Mouse (Mus musculus) hindbrain, embryonic 15.5 days (tissue): ENCODE results near the gene Foxp1. TPM values are rescaled to one million over a fixed set of nuclear protein-coding genes. Genes with fewer than 3 reads are reported as not detected.

ENCODE experiments used
- ATAC-seq: fragments of 200-750 bp; cut with Nextera tagmentation; 2 replicates; pipeline ENCODE4 v1.8.0; 2017; ENCODE audit warnings: low read depth, moderate number of reproducible peaks, moderate TSS enrichment; ENCODE audit not compliant: low FRiP score
- H3K27ac ChIP-seq: fragments of 300-500 bp; sonication (generic); replicated peaks from 2 replicates; pipeline ENCODE4 v1.5.1; 2015; ENCODE audit warnings: mild to moderate bottlenecking, inconsistent platforms
- H3K27me3 ChIP-seq: fragments of 300-500 bp; sonication (generic); 2 replicates; pipeline ENCODE4 v1.6.1; 2015; ENCODE audit warnings: control low read depth, inconsistent platforms
- H3K36me3 ChIP-seq: fragments of 300-500 bp; sonication (generic); 2 replicates; pipeline ENCODE4 v1.6.1; 2015; ENCODE audit warnings: control low read depth, inconsistent platforms
- H3K4me1 ChIP-seq: fragments of 300-500 bp; sonication (generic); replicated peaks from 2 replicates; pipeline ENCODE4 v1.6.1; 2015; ENCODE audit warnings: control low read depth, inconsistent platforms
- H3K4me2 ChIP-seq: fragments of 300-500 bp; sonication (generic); 2 replicates; pipeline ENCODE4 v1.6.1; 2015; ENCODE audit warnings: moderate library complexity, mild to moderate bottlenecking, inconsistent platforms
- H3K4me3 ChIP-seq: fragments of 300-500 bp; sonication (generic); 2 replicates; pipeline ENCODE4 v1.5.1; 2015; ENCODE audit warnings: mild to moderate bottlenecking, inconsistent platforms
- H3K9ac ChIP-seq: fragments of 300-500 bp; sonication (generic); 2 replicates; pipeline ENCODE4 v1.6.1; 2015; ENCODE audit warnings: inconsistent platforms
- H3K9me3 ChIP-seq: fragments of 300-500 bp; sonication (generic); 2 replicates; pipeline ENCODE4 v1.6.1; 2016; ENCODE audit warnings: control low read depth, inconsistent platforms
- WGBS: fragments of 180-500 bp; shearing (Covaris S2); methylation state at CpG from one replicate; pipeline ENCODE4 v1.1.7; 2015; 5-methylcytosine and 5-hydroxymethylcytosine counted together
- polyA plus RNA-seq: library from polyadenylated mRNA; unstranded; fragments of >200 nt; fragmentation: Nextera tagmentation; extraction: Ambion mirVana; gene quantifications from 2 replicates; pipeline ENCODE4 v1.2.1, GENCODE M21; 2015

Gene Foxp1
- polyA plus RNA-seq, 1 experiment from 2014 or later: 74.2 TPM

DNA sequence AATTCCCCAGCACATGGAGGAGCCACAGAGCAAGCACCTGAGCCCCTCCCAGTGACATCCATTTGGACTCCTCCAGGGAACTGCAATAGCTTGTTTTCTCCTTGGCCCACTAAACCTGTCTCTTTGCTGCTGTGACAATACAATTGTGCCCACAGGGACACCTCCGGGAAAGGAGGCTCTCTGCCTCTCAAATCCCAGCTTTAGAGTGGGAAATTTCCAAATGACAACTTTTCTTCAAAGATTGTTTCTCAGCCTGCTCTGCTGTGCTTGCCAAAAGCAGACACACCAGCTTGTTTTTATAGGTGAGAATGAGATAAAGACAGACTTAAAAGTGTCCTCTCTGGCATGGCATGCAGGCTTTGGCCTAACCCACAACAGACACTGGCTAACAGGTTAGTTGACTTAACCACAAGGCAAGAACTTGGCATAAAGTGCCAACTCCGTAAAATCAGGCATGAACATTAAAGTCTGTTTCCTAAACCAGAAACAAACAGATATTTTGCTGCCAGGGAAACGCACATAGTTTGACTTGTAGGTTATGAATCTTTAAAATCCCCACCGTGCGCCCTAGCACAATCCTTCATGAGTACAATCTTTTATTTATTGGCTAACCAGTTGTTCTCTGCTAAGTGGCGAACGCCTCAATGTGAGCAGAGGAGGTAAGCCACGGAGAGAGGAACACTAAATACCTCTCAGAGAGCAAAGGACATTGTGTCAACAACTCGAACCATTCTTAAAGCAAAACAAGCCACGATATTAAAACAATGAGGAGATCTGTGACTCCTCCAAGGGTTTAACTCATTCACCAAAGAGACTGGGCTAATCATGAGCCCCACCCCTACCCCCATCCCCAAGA, 379.4 kb downstream of the Foxp1 start:
- H3K4me1 ChIP-seq: no peaks in the 10 kb centered on the region
- H3K27ac ChIP-seq: no peak overlapping the region
- H3K4me3 ChIP-seq: no peak overlapping the region
- no peak overlapping the region for H3K9ac ChIP-seq
- no peaks in the 10 kb centered on the region for H3K36me3 ChIP-seq
- 70% methylated on average over 10 of the region's 10 CpGs for WGBS
- no peaks in the 10 kb centered on the region for H3K9me3 ChIP-seq
- no peak overlapping the region for H3K4me2 ChIP-seq
- no peak for ATAC-seq
- H3K27me3 ChIP-seq: no peaks in the 10 kb centered on the region

DNA sequence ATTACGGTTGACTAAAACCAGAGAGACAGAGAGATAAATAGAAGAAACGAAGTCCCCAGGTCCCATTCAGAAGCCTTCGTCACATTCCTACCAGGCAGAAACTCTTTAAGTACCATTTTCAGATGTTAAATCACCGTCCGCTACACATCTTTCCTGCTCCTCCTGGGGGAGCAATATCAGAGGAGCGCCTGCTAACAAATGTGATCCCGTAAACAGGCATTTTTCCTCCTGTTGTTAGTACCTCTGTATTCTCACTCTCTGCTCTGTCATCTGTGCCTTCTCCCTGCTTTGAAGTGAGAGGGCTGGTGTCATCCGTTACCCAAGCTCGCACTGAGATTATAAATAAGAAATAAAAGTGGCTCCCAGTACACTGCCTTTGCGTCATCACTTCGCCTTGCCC, 384.5 kb downstream of the Foxp1 start:
- Histone ChIP-seq H3K4me1 (peaks cover 16% of the 10 kb centered on the region), H3K27me3 (no peaks in the 10 kb centered on the region), H3K4me3 (no peak overlapping the region), H3K4me2 (no peak overlapping the region), H3K36me3 (no peaks in the 10 kb centered on the region), H3K9ac (no peak overlapping the region), H3K9me3 (no peaks in the 10 kb centered on the region), H3K27ac (no peak overlapping the region)
- no peak for ATAC-seq
- WGBS: 52% methylated on average over 11 of the region's 11 CpGs

DNA sequence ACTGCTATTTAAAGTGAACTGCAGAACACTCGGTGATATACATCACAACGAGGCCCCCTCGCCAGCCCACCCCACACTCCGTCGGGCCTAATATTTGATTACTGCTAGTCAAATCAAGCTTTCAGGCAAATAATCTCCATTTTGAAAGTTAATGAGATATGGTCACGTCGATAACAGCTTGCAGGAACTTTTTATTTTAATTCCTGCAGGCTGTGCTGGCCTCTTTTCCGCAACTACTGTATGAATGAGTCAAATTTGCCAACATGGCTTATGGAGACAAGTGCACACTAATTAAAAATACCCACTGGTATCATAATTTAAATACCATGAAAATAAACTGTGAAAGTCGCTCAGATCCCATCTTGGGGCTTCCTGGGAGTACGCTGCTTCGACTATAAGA, 385.4 kb downstream of the Foxp1 start:
- Histone ChIP-seq H3K4me1 (peaks cover 16% of the 10 kb centered on the region), H3K9ac (no peak overlapping the region), H3K36me3 (no peaks in the 10 kb centered on the region), H3K27ac (no peak overlapping the region), H3K27me3 (no peaks in the 10 kb centered on the region), H3K4me2 (no peak overlapping the region), H3K9me3 (no peaks in the 10 kb centered on the region), H3K4me3 (no peak overlapping the region)
- WGBS: 62% methylated on average over 11 of the region's 11 CpGs
- no peak for ATAC-seq

DNA sequence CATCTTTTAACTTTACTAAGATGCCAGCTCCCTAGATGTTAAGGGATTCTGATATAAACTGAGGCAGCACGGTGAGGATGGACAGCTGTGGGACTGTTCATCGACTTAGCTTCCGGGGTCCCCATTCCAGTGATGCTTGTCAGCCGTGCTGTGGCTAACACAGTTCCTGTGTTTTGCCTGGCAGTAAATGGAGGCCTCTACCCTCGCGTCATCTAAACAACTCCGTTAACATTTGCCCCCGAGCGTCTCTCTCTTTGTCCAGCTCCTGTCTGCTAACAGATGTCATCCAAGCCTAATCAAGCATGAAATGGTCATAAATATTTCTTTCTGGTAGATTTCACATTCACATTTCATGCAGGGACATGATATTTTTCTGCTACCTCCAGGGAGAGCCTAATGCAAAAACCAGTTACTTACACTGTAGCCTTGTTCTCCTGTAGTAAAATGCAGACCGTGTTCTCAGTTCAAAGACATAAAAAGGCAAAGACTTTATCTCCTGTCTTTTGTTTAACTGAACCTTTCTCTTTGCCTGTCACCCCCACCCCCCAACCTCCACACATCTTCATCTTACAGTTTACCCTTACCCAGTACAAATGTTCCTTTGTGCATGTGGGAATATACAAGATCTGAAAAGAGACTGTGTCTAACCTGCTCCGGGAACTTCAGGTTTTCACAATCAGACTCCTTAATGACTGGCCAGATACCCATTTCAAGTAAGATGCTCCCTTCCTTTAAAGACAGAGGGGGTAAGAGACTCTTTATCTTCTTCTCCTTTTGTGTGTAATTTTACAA, 386.4 kb downstream of the Foxp1 start:
- Histone ChIP-seq H3K4me2 (no peak overlapping the region), H3K4me3 (no peak overlapping the region), H3K9ac (no peak overlapping the region), H3K4me1 (peaks cover 16% of the 10 kb centered on the region), H3K9me3 (no peaks in the 10 kb centered on the region), H3K27me3 (no peaks in the 10 kb centered on the region), H3K27ac (no peak overlapping the region), H3K36me3 (no peaks in the 10 kb centered on the region)
- 18% methylated on average over 11 of the region's 11 CpGs for WGBS
- no peak for ATAC-seq

DNA sequence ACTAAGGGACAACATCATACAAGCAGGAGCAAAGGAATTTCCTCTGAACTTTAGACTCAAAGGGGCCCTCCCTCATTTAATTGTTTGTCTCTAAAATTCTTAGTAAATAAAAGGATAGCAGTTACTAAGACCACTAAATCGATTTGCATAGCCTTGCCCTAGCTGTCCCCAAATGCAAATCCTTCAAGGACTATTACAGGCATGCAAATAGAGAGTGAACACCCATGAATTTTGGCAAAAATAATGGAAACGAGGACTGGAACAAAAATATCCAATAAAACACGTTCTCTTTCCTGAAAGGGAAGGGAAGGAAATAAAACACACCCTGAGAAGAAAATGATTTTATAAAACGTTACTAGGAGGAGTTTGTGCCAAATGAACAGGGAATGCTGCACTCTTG, 390.7 kb downstream of the Foxp1 start:
- no peak overlapping the region for H3K4me3 ChIP-seq
- 61% methylated on average over 4 of the region's 4 CpGs for WGBS

DNA sequence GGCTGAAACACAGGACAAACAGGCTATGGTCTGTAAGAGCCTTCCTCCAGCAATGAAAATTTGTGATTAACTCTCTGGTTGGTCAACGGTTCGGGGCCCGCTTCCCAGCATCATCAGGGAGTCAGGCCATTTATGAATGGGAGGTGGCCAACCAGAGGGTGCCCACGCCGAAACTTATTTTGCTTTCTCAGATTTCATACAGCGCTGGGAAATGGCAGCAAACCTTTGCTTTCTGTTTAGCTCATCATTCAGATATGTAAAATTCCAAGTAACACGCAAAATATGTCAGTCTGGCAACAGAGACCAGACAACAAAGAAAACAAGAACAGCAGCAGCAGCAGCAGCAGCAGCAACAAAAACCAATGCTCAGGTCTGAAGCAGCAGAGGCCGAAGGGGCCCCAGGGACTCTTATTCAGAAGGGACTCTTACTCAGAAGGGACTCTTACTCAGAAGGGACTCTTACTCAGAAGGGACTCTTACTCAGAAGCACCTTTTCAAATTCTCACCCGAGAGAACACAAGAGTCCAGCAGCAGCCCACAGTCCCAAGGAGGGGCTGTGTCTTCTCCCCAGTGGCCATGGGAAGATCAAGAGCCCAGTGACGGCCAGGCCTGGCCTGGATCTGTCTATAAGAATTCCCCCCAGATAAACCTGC, 391.6 kb downstream of the Foxp1 start:
- Histone ChIP-seq H3K9ac (no peak overlapping the region), H3K9me3 (no peaks in the 10 kb centered on the region), H3K27ac (no peak overlapping the region), H3K36me3 (no peaks in the 10 kb centered on the region), H3K4me1 (peaks cover 19% of the 10 kb centered on the region), H3K27me3 (no peaks in the 10 kb centered on the region), H3K4me2 (no peak overlapping the region), H3K4me3 (no peak overlapping the region)
- 65% methylated on average over 10 of the region's 10 CpGs for WGBS
- no peak for ATAC-seq

More for the DNA sequence above, 390.7 kb downstream of the Foxp1 start:
- H3K27ac ChIP-seq: no peak overlapping the region
- H3K9me3 ChIP-seq: no peaks in the 10 kb centered on the region
- no peaks in the 10 kb centered on the region for H3K27me3 ChIP-seq
- H3K36me3 ChIP-seq: no peaks in the 10 kb centered on the region
- no peak for ATAC-seq
- H3K4me2 ChIP-seq: no peak overlapping the region
- H3K9ac ChIP-seq: no peak overlapping the region
- peaks cover 16% of the 10 kb centered on the region for H3K4me1 ChIP-seq

DNA sequence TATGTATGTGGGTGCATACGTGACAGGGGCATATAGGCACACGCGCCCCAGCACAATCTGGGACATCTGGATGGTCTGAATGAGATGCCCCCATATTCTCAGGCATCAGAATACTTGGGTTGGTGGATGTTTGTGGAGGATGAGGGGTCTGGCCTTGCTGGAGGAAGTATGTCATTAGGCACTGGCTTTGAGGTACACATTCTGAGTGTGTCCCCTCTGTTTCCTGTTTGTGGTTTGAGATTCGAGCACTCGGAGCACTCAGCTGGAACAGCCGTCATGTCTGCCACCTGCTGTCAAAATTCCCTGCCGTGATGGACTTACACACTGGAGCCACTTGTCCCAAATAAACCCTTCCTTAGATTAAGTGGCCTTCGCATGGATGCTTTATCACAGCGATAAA, 395.8 kb downstream of the Foxp1 start:
- 86% methylated on average over 9 of the region's 9 CpGs for WGBS
- H3K9ac ChIP-seq: no peak overlapping the region
- H3K9me3 ChIP-seq: no peaks in the 10 kb centered on the region
- ATAC-seq: no peak
- no peaks in the 10 kb centered on the region for H3K27me3 ChIP-seq
- no peak overlapping the region for H3K4me3 ChIP-seq
- H3K4me2 ChIP-seq: no peak overlapping the region
- H3K36me3 ChIP-seq: no peaks in the 10 kb centered on the region
- H3K27ac ChIP-seq: no peak overlapping the region
- peaks cover 9% of the 10 kb centered on the region; the same call in 1 of the 2 replicates for H3K4me1 ChIP-seq

DNA sequence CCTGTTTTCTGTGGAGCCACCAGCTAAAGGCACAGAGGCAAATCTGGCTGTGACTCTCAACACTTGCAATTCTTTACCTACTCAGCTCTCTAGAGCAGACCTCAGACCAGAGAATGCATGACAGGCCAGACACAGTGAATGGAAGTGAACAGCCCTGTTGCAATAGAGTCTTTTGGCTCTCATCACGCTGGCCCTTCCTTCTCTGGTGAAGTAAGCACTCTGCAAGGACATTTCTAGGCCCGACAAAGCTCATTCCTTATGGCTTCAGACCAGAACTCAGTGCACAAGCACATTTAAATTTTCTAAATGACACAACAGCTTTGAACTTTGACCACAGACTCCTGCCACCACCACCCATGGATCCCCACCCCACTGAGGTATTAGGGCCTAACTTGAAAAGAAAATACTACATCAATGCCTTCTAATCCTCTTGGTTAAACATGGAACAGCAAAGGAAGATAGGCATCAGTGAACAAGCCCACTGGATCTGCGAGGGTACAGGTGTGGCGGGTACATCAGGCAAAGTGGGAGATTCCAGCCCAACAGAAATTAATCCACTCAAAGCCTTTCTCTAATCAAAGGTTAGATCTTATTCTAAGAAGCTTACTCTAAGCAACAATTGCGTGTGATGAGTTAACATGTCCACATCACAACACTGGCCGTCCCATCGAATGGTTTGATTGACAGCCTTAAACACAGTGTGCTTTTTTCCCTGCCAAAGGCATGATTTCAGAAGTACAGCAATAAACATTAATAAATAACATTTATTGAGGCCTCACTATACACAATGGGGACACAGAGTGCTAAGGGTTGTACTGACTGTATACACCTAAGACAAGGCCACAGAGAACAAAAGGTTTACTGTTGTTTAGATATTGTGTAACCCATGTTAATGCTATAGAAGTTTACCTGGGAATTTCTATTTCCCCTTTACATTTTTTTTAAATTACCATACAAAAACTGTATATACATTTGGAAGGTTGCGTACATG, 401.4 kb downstream of the Foxp1 start:
- no peaks in the 10 kb centered on the region for H3K9me3 ChIP-seq
- ATAC-seq: no peak
- WGBS: 91% methylated on average over 8 of the region's 8 CpGs

DNA sequence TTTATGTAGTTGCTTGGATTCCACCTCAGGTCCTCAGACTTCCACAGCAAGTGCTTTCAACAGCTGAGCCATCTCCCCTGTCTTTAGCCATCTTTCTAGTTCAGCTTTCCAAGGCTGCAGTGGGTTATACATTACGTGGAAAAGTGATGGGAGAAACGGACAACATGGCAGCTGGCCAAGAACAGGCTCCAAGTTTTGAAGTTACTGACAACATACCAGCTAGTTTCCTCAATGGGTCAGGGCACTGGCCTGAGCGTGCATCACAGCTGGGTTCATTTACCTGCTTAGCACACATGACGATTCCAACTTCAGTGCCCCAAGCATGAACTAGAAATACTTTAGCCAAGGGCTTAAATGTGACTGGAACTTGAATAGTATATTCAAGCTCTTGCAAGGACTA, 404.0 kb downstream of the Foxp1 start:
- no peaks in the 10 kb centered on the region for H3K27me3 ChIP-seq
- no peak overlapping the region for H3K27ac ChIP-seq
- 75% methylated on average over 4 of the region's 4 CpGs for WGBS
- no peaks in the 10 kb centered on the region for H3K36me3 ChIP-seq
- H3K9me3 ChIP-seq: no peaks in the 10 kb centered on the region
- no peak overlapping the region for H3K9ac ChIP-seq
- no peak overlapping the region for H3K4me3 ChIP-seq
- no peak overlapping the region for H3K4me2 ChIP-seq
- H3K4me1 ChIP-seq: no peaks in the 10 kb centered on the region
- no peak for ATAC-seq

More for the DNA sequence above, 401.4 kb downstream of the Foxp1 start:
- H3K27me3 ChIP-seq: no peaks in the 10 kb centered on the region
- no peak overlapping the region for H3K4me3 ChIP-seq
- no peak overlapping the region for H3K4me2 ChIP-seq
- no peak overlapping the region for H3K27ac ChIP-seq
- peaks cover 6% of the 10 kb centered on the region; the same call in 1 of the 2 replicates for H3K4me1 ChIP-seq
- no peaks in the 10 kb centered on the region for H3K36me3 ChIP-seq
- no peak overlapping the region for H3K9ac ChIP-seq

DNA sequence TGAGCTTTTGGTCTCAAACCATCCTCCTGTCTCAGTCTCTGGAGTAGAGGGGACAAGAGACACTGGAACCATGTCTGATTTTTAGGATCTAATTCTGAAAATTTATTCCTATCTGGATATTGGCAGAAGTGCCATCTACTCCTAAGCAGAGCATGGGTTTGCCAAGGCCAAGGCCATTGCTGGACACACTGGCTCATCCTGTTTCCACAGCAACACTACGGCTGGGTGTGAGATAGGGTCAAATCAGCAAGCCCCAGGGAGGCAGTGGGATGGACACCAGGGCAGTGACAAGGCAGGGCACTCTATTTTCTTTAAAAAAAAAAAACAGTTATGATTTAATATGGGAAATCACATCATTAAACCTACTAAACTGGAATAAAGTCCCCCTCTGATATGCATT, 405.1 kb downstream of the Foxp1 start:
- H3K4me3 ChIP-seq: no peak overlapping the region
- no peak overlapping the region for H3K9ac ChIP-seq
- no peaks in the 10 kb centered on the region for H3K4me1 ChIP-seq
- H3K9me3 ChIP-seq: no peaks in the 10 kb centered on the region
- no peaks in the 10 kb centered on the region for H3K36me3 ChIP-seq
- ATAC-seq: no peak
- H3K4me2 ChIP-seq: no peak overlapping the region
- no peaks in the 10 kb centered on the region for H3K27me3 ChIP-seq
- H3K27ac ChIP-seq: no peak overlapping the region
- WGBS: 79% methylated on average over 1 of the region's 1 CpGs

DNA sequence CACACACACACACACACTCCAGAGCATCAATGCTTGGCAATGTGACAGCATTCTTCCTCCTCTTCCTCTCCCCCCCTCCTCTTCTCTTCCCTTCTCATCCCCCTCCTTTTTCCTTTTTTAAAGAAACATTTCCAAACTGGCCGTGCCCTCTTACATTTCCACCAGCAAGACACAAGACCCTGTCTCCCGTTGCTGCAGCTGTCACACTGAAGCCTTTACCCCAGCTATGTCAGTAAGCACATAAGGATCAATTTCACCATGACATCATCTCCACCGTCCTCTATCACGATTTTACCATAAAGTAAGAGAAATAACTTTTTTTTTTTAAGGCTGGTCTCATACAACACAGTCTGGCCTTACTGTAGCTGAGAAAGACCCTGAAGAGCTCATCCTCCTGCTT, 410.7 kb downstream of the Foxp1 start:
- Histone ChIP-seq H3K9ac (no peak overlapping the region), H3K4me3 (no peak overlapping the region), H3K9me3 (no peaks in the 10 kb centered on the region), H3K36me3 (no peaks in the 10 kb centered on the region), H3K27ac (no peak overlapping the region), H3K4me2 (no peak overlapping the region), H3K4me1 (no peaks in the 10 kb centered on the region), H3K27me3 (no peaks in the 10 kb centered on the region)
- ATAC-seq: no peak
- WGBS: 86% methylated on average over 4 of the region's 4 CpGs
